Mouse (Mus musculus) cerebellum, adult 2 months (tissue): ENCODE measurements around the gene Ankmy1.

ENCODE experiments used
- CTCF ChIP-seq: fragments of 200-500 bp; IDR thresholded peaks from 2 replicates; pipeline ENCODE4 v1.5.1; 2011; ENCODE audit warnings: low read depth, mild to moderate bottlenecking, control low read depth, low read length, moderate library complexity, borderline replicate concordance; ENCODE audit not compliant: insufficient read depth
- POLR2A ChIP-seq: fragments of 200-500 bp; IDR thresholded peaks from 2 replicates; pipeline ENCODE4 v1.6.1; 2011; ENCODE audit warnings: low read length, control low read depth, borderline replicate concordance; ENCODE audit not compliant: insufficient read depth

DNA sequence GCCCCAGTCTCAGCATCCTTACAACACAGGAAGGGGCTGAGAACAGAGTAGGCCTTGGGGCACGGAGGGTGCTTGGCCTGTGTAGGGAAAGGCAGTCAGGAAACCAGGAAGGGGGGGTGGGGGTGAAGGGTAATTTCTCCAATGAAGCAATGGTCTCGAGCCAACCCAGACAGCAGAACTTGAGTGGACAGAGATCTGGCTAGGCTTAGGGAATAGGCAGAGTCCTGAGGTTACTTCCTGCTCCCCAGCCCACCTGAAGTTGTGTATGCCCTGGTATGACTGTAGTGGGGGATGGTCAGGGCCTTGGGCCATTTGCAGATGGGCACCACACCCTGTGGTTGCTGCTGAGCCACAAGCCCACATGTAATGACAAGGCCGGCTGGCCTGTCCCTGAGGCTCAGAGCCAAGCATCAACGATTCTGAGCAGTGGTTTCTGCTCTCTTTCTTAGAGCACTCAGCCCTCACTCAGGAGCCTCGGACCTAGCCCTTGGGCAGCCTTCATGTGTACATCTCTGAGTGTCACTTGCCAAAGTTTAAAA is 86.9 kb downstream of the Ankmy1 start:
- TF ChIP-seq CTCF (no peak), POLR2A (no peak)
